Mouse (Mus musculus) limb, embryonic 13.5 days (tissue): Measurements from ENCODE around the gene Wwp2. TPM values are rescaled to one million over a fixed set of nuclear protein-coding genes. Genes with fewer than 3 reads are reported as not detected.

Experiments
- ATAC-seq: fragments of 200-750 bp; cut with Nextera tagmentation; 2 replicates; pipeline ENCODE4 v1.8.0; 2017; ENCODE audit warnings: low read depth, moderate number of reproducible peaks, moderate TSS enrichment; ENCODE audit not compliant: low FRiP score
- H3K27ac ChIP-seq: fragments of 300-500 bp; sonication (generic); 2 replicates; pipeline ENCODE4 v1.5.1; 2015; ENCODE audit warnings: inconsistent platforms, mild to moderate bottlenecking, moderate library complexity
- H3K27me3 ChIP-seq: fragments of 300-500 bp; sonication (generic); 2 replicates; pipeline ENCODE4 v1.6.1; 2015; ENCODE audit warnings: mild to moderate bottlenecking, inconsistent platforms
- H3K36me3 ChIP-seq: fragments of 300-500 bp; sonication (generic); 2 replicates; pipeline ENCODE4 v1.6.1; 2015; ENCODE audit warnings: inconsistent platforms, mild to moderate bottlenecking, moderate library complexity
- H3K4me1 ChIP-seq: fragments of 300-500 bp; sonication (generic); 2 replicates; pipeline ENCODE4 v1.6.1; 2015; ENCODE audit warnings: inconsistent platforms
- H3K4me2 ChIP-seq: fragments of 300-500 bp; sonication (generic); replicated peaks from 2 replicates; pipeline ENCODE4 v1.6.1; 2015; ENCODE audit warnings: inconsistent platforms, mild to moderate bottlenecking, moderate library complexity
- H3K4me3 ChIP-seq: fragments of 300-500 bp; sonication (generic); 2 replicates; pipeline ENCODE4 v1.5.1; 2015; ENCODE audit warnings: moderate library complexity, mild to moderate bottlenecking, inconsistent platforms
- H3K9ac ChIP-seq: fragments of 300-500 bp; sonication (generic); 2 replicates; pipeline ENCODE4 v1.6.1; 2015; ENCODE audit warnings: mild to moderate bottlenecking, inconsistent platforms
- H3K9me3 ChIP-seq: fragments of 300-500 bp; sonication (generic); 2 replicates; pipeline ENCODE4 v1.6.1; 2016; ENCODE audit warnings: inconsistent platforms
- WGBS: fragments of 180-500 bp; shearing (Covaris S2); methylation state at CpG from one replicate; pipeline ENCODE4 v1.1.7; 2015; 5-methylcytosine and 5-hydroxymethylcytosine counted together
- polyA plus RNA-seq: library from polyadenylated mRNA; unstranded; fragments of >200 nt; fragmentation: Nextera tagmentation; extraction: Ambion mirVana; gene quantifications from 2 replicates; pipeline ENCODE4 v1.2.1, GENCODE M21; 2015

Wwp2 gene
- polyA plus RNA-seq, 1 experiment from 2014 or later: 329 TPM

GRCm38 (mm10) chr8:107480436-107480835 lies 44.3 kb downstream of the Wwp2 start:
- Histone ChIP-seq H3K4me1 (no peaks in the 10 kb centered on the region), H3K4me2 (no peak overlapping the region), H3K36me3 (peaks cover 18% of the 10 kb centered on the region), H3K4me3 (no peak overlapping the region), H3K27ac (peak overlapping the region; percentile 55; the same call in 1 of the 2 replicates), H3K9ac (no peak overlapping the region), H3K9me3 (peaks cover 4% of the 10 kb centered on the region; the same call in 1 of the 2 replicates), H3K27me3 (no peaks in the 10 kb centered on the region)
- ATAC-seq: no peak
- 89% methylated on average over 4 of the region's 4 CpGs for WGBS

GRCm38 (mm10) chr8:107483250-107483649 lies 47.1 kb downstream of the Wwp2 start:
- Histone ChIP-seq H3K36me3 (peaks cover 16% of the 10 kb centered on the region), H3K9me3 (peaks cover 4% of the 10 kb centered on the region; the same call in 1 of the 2 replicates), H3K9ac (no peak overlapping the region), H3K27me3 (no peaks in the 10 kb centered on the region), H3K4me2 (no peak overlapping the region), H3K4me1 (no peaks in the 10 kb centered on the region), H3K4me3 (no peak overlapping the region), H3K27ac (peak overlapping the region; percentile 63; the same call in 1 of the 2 replicates)
- no peak for ATAC-seq
- WGBS: 83% methylated on average over 8 of the region's 8 CpGs

- Histone ChIP-seq H3K9ac (no peak overlapping the region), H3K27me3 (no peaks in the 10 kb centered on the region), H3K9me3 (peaks cover 4% of the 10 kb centered on the region; the same call in 1 of the 2 replicates), H3K36me3 (peaks cover 13% of the 10 kb centered on the region), H3K4me3 (no peak overlapping the region), H3K4me2 (no peak overlapping the region), H3K27ac (no peak overlapping the region), H3K4me1 (peaks cover 14% of the 10 kb centered on the region)
- ATAC-seq: no peak
Observed at GRCm38 (mm10) chr8:107484956-107485355, 48.8 kb downstream of the Wwp2 start.

GRCm38 (mm10) chr8:107488551-107488950 lies 52.4 kb downstream of the Wwp2 start:
- H3K27ac ChIP-seq: peak overlapping the region; percentile 44; the same call in 1 of the 2 replicates
- 81% methylated on average over 4 of the region's 4 CpGs for WGBS
- no peak overlapping the region for H3K4me2 ChIP-seq
- H3K27me3 ChIP-seq: no peaks in the 10 kb centered on the region
- H3K36me3 ChIP-seq: peaks cover 6% of the 10 kb centered on the region; the same call in 1 of the 2 replicates
- H3K9ac ChIP-seq: no peak overlapping the region
- H3K9me3 ChIP-seq: no peaks in the 10 kb centered on the region
- peaks cover 35% of the 10 kb centered on the region for H3K4me1 ChIP-seq
- no peak for ATAC-seq
- no peak overlapping the region for H3K4me3 ChIP-seq

GRCm38 (mm10) chr8:107489086-107489485 lies 52.9 kb downstream of the Wwp2 start:
- 84% methylated on average over 4 of the region's 4 CpGs for WGBS

GRCm38 (mm10) chr8:107489921-107490320 lies 53.8 kb downstream of the Wwp2 start:
- Histone ChIP-seq H3K4me1 (peaks cover 35% of the 10 kb centered on the region), H3K36me3 (peaks cover 6% of the 10 kb centered on the region; the same call in 1 of the 2 replicates), H3K4me2 (no peak overlapping the region), H3K4me3 (no peak overlapping the region), H3K9ac (no peak overlapping the region), H3K27ac (peak overlapping the region; percentile 92), H3K9me3 (no peaks in the 10 kb centered on the region), H3K27me3 (no peaks in the 10 kb centered on the region)
- ATAC-seq: no peak
- 27% methylated on average over 5 of the region's 5 CpGs for WGBS

More at GRCm38 (mm10) chr8:107489086-107489485, 52.9 kb downstream of the Wwp2 start:
- Histone ChIP-seq H3K4me3 (no peak overlapping the region), H3K36me3 (peaks cover 6% of the 10 kb centered on the region; the same call in 1 of the 2 replicates), H3K9ac (no peak overlapping the region), H3K4me1 (peaks cover 35% of the 10 kb centered on the region), H3K4me2 (no peak overlapping the region), H3K9me3 (no peaks in the 10 kb centered on the region), H3K27me3 (no peaks in the 10 kb centered on the region), H3K27ac (peak overlapping the region; percentile 44; the same call in 1 of the 2 replicates)
- no peak for ATAC-seq

GRCm38 (mm10) chr8:107490649-107491048 lies 54.5 kb downstream of the Wwp2 start:
- ATAC-seq: no peak

GRCm38 (mm10) chr8:107491212-107491611 lies 55.0 kb downstream of the Wwp2 start:
- peaks cover 46% of the 10 kb centered on the region for H3K4me1 ChIP-seq
- H3K4me2 ChIP-seq: no peak overlapping the region
- ATAC-seq: peak; percentile 13; the same call in 1 of the 2 replicates
- H3K27me3 ChIP-seq: no peaks in the 10 kb centered on the region
- 35% methylated on average over 4 of the region's 4 CpGs for WGBS
- H3K4me3 ChIP-seq: no peak overlapping the region
- H3K36me3 ChIP-seq: no peaks in the 10 kb centered on the region
- H3K9ac ChIP-seq: peak overlapping the region; percentile 31; the same call in 1 of the 2 replicates
- peak overlapping the region; percentile 92 for H3K27ac ChIP-seq
- H3K9me3 ChIP-seq: no peaks in the 10 kb centered on the region

More at GRCm38 (mm10) chr8:107490649-107491048, 54.5 kb downstream of the Wwp2 start:
- Histone ChIP-seq H3K36me3 (peaks cover 2% of the 10 kb centered on the region; the same call in 1 of the 2 replicates), H3K4me1 (peaks cover 40% of the 10 kb centered on the region), H3K9me3 (no peaks in the 10 kb centered on the region), H3K4me3 (no peak overlapping the region), H3K4me2 (no peak overlapping the region), H3K9ac (0 out of 2 replicates have a peak overlapping the region, but pooled peaks have one; percentile 31), H3K27me3 (no peaks in the 10 kb centered on the region), H3K27ac (peak overlapping the region; percentile 92)
- 75% methylated on average over 2 of the region's 2 CpGs for WGBS

GRCm38 (mm10) chr8:107491831-107492230 lies 55.7 kb downstream of the Wwp2 start:
- Histone ChIP-seq H3K36me3 (no peaks in the 10 kb centered on the region), H3K4me1 (peaks cover 52% of the 10 kb centered on the region), H3K27ac (peak overlapping the region; percentile 92), H3K9ac (peak overlapping the region; percentile 31; the same call in 1 of the 2 replicates), H3K4me3 (no peak overlapping the region), H3K9me3 (no peaks in the 10 kb centered on the region), H3K27me3 (no peaks in the 10 kb centered on the region), H3K4me2 (no peak overlapping the region)
- no peak for ATAC-seq

- Histone ChIP-seq H3K27ac (peak overlapping the region; percentile 92), H3K4me1 (peaks cover 61% of the 10 kb centered on the region), H3K9ac (no peak overlapping the region), H3K4me3 (no peak overlapping the region), H3K4me2 (no peak overlapping the region), H3K9me3 (no peaks in the 10 kb centered on the region), H3K36me3 (no peaks in the 10 kb centered on the region), H3K27me3 (no peaks in the 10 kb centered on the region)
- no peak for ATAC-seq
- WGBS: 86% methylated on average over 5 of the region's 5 CpGs
Observed at GRCm38 (mm10) chr8:107492802-107493201, 56.6 kb downstream of the Wwp2 start.

GRCm38 (mm10) chr8:107495425-107495824 lies 59.3 kb downstream of the Wwp2 start:
- Histone ChIP-seq H3K27me3 (no peaks in the 10 kb centered on the region), H3K4me3 (no peak overlapping the region), H3K4me1 (peaks cover 61% of the 10 kb centered on the region), H3K9me3 (no peaks in the 10 kb centered on the region), H3K9ac (no peak overlapping the region), H3K36me3 (no peaks in the 10 kb centered on the region), H3K27ac (peak overlapping the region; percentile 90), H3K4me2 (no peak overlapping the region)
- WGBS: 58% methylated on average over 9 of the region's 9 CpGs
- peak; percentile 62 for ATAC-seq

- ATAC-seq: no peak
- H3K27ac ChIP-seq: peak overlapping the region; percentile 90
- H3K9ac ChIP-seq: no peak overlapping the region
- peak overlapping the region; percentile 41 for H3K4me2 ChIP-seq
- H3K27me3 ChIP-seq: no peaks in the 10 kb centered on the region
- no peak overlapping the region for H3K4me3 ChIP-seq
- H3K9me3 ChIP-seq: no peaks in the 10 kb centered on the region
- WGBS: 22% methylated on average over 6 of the region's 6 CpGs
- H3K36me3 ChIP-seq: peaks cover 4% of the 10 kb centered on the region; the same call in 1 of the 2 replicates
- H3K4me1 ChIP-seq: peaks cover 49% of the 10 kb centered on the region
Observed at GRCm38 (mm10) chr8:107497708-107498107, 61.5 kb downstream of the Wwp2 start.

GRCm38 (mm10) chr8:107498390-107498789 lies 62.2 kb downstream of the Wwp2 start:
- 16% methylated on average over 1 of the region's 1 CpGs for WGBS
- Histone ChIP-seq H3K4me3 (no peak overlapping the region), H3K9ac (0 out of 2 replicates have a peak overlapping the region, but pooled peaks have one; percentile 9), H3K4me1 (peaks cover 55% of the 10 kb centered on the region), H3K36me3 (peaks cover 4% of the 10 kb centered on the region; the same call in 1 of the 2 replicates), H3K4me2 (no peak overlapping the region), H3K9me3 (no peaks in the 10 kb centered on the region), H3K27me3 (no peaks in the 10 kb centered on the region), H3K27ac (peak overlapping the region; percentile 90)
- no peak for ATAC-seq
